Mouse (Mus musculus): Measurements from ENCODE around the gene Micall2. TPM values are rescaled to one million over a fixed set of nuclear protein-coding genes. Genes with fewer than 3 reads are reported as not detected.

The Micall2 gene
- polyA plus RNA-seq, 1 experiment from 2014 or later, result 6.5 TPM

Small RNA genes lying within 50 kb of the gene (microRNA-seq; reads per million reads assigned to microRNA genes)
- gene Mir7037, result not detected

Other genes starting within 250 kb of the Micall2 start
- 0.11 and 0.23 TPM in 2 replicates for gene Uncx, start 192.8 kb downstream of the Micall2 start, polyA plus RNA-seq (2016; fragmentation: Nextera tagmentation; extraction: Ambion mirVana)
- 32.8 and 38.5 TPM in 2 replicates for gene Ints1, start 39.3 kb upstream of the Micall2 start, polyA plus RNA-seq (2016; fragmentation: Nextera tagmentation; extraction: Ambion mirVana)
- 7.0 and 8.3 TPM in 2 replicates for gene Mafk, start 55.2 kb upstream of the Micall2 start, polyA plus RNA-seq (2016; fragmentation: Nextera tagmentation; extraction: Ambion mirVana)
- gene Tmem184a, start 83.6 kb upstream of the Micall2 start, polyA plus RNA-seq (2016; fragmentation: Nextera tagmentation; extraction: Ambion mirVana), result 0.79 and 1.0 TPM in 2 replicates
- 0.51 TPM in 1 of 2 replicates, not detected in the other for gene Gm26938, start 90.1 kb upstream of the Micall2 start, polyA plus RNA-seq (2016; fragmentation: Nextera tagmentation; extraction: Ambion mirVana)
- gene Psmg3, start 90.5 kb upstream of the Micall2 start, polyA plus RNA-seq (2016; fragmentation: Nextera tagmentation; extraction: Ambion mirVana), result 71.4 and 71.8 TPM in 2 replicates
- gene Elfn1, start 171.6 kb upstream of the Micall2 start, polyA plus RNA-seq (2016; fragmentation: Nextera tagmentation; extraction: Ambion mirVana), result 0.28 and 0.35 TPM in 2 replicates

Data from limb, embryonic 12.5 days (tissue).